Mouse (Mus musculus): Measurements from ENCODE around the gene Ilf2.

DNA sequence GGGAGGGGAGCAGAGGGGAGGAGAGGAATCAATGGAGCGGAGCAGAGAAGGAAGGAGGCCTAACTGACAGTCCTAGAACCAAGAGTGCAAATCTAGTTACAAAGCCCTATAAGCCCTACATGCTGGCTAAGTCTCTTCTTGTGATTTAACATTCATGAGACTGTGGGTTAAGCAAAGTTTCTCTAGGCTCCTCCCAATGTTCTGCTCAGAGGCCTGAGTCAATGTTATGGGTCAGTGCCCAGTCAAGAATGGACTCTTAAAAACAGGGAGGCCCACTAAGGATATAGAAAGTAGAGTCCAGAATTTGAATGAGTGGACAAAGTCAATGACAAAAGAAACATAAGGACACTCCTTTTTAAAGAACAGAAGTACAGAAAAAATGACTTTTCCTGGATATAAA is 48.4 kb upstream of the Ilf2 start:
- TF ChIP-seq CTCF (IDR thresholded peaks at IDR 0.05; ENCODE audit: borderline replicate concordance, insufficient read depth, low read depth, low read length) (no peak), POLR2A (IDR thresholded peaks at IDR 0.05; ENCODE audit: borderline replicate concordance, insufficient read depth, low read length) (no peak)
